Mouse (Mus musculus): ENCODE data around the gene Flt1. TPM values are rescaled to one million over a fixed set of nuclear protein-coding genes. Genes with fewer than 3 reads are reported as not detected.

Flt1 gene
- total RNA-seq, 1 experiment: 5.1 TPM

GRCm38 (mm10) chr5:147724391-147724790 lies 1.4 kb downstream of the Flt1 start:
- DNase-seq (ENCODE audit: low read depth, low spot score): no peak
- H3K36me3 ChIP-seq (ENCODE audit: control insufficient read depth, insufficient read depth, low read length, poor library complexity, severe bottlenecking): no peaks in the 10 kb centered on the region
- no peak overlapping the region; a peak in 2 of 4 replicates for H3K4me3 ChIP-seq (ENCODE audit: insufficient read depth in 1 of 2, low read depth in 1 of 2, low read length in 2 of 2, poor library complexity in 1 of 2, severe bottlenecking in 1 of 2)
- H3K27ac ChIP-seq (ENCODE audit: insufficient read depth, low read depth, low read length, poor library complexity, severe bottlenecking): no peak overlapping the region
- no peaks in the 10 kb centered on the region for H3K9me3 ChIP-seq (ENCODE audit: control insufficient read depth, insufficient read depth, low read depth, low read length)
- TF ChIP-seq ZNF384 (IDR thresholded peaks at IDR 0.05; ENCODE audit: low read depth, low read length) (no peak), MAFK (IDR thresholded peaks at IDR 0.05; ENCODE audit: insufficient read depth, low read depth, low read length) (no peak), ZC3H11A (IDR thresholded peaks at IDR 0.05; ENCODE audit: borderline replicate concordance, low read depth, low read length) (no peak), HCFC1 (IDR thresholded peaks at IDR 0.05; ENCODE audit: borderline replicate concordance, insufficient read depth, low read length) (no peak), CHD2 (IDR thresholded peaks at IDR 0.05; ENCODE audit: low read depth, low read length) (no peak)
- no peaks in the 10 kb centered on the region for H3K4me1 ChIP-seq (ENCODE audit: control insufficient read depth in 2 of 2, insufficient read depth in 2 of 2, low read length in 2 of 2, poor library complexity in 1 of 2)
- in situ Hi-C loops (cut with MboI; ENCODE audit: low sequenced_read_pairs in 2 of 2, unreplicated experiment in 2 of 2): no loop called here
- H3K9ac ChIP-seq (ENCODE audit: insufficient read depth, low read depth, low read length, poor library complexity, severe bottlenecking): no peak overlapping the region

- in situ Hi-C loops (cut with MboI; ENCODE audit: low sequenced_read_pairs in 2 of 2, unreplicated experiment in 2 of 2): no loop called here
- H3K36me3 ChIP-seq (ENCODE audit: control insufficient read depth, insufficient read depth, low read length, poor library complexity, severe bottlenecking): no peaks in the 10 kb centered on the region
- no peak overlapping the region for H3K9ac ChIP-seq (ENCODE audit: insufficient read depth, low read depth, low read length, poor library complexity, severe bottlenecking)
- no peak overlapping the region for H3K4me3 ChIP-seq (ENCODE audit: insufficient read depth in 1 of 2, low read depth in 1 of 2, low read length in 2 of 2, poor library complexity in 1 of 2, severe bottlenecking in 1 of 2)
- TF ChIP-seq HCFC1 (IDR thresholded peaks at IDR 0.05; ENCODE audit: borderline replicate concordance, insufficient read depth, low read length) (no peak), ZNF384 (IDR thresholded peaks at IDR 0.05; ENCODE audit: low read depth, low read length) (no peak), ZC3H11A (IDR thresholded peaks at IDR 0.05; ENCODE audit: borderline replicate concordance, low read depth, low read length) (no peak), MAFK (IDR thresholded peaks at IDR 0.05; ENCODE audit: insufficient read depth, low read depth, low read length) (no peak), CHD2 (IDR thresholded peaks at IDR 0.05; ENCODE audit: low read depth, low read length) (no peak)
- no peaks in the 10 kb centered on the region for H3K9me3 ChIP-seq (ENCODE audit: control insufficient read depth, insufficient read depth, low read depth, low read length)
- no peak overlapping the region for H3K27ac ChIP-seq (ENCODE audit: insufficient read depth, low read depth, low read length, poor library complexity, severe bottlenecking)
- no peaks in the 10 kb centered on the region for H3K4me1 ChIP-seq (ENCODE audit: control insufficient read depth in 2 of 2, insufficient read depth in 2 of 2, low read length in 2 of 2, poor library complexity in 1 of 2)
- no peak for DNase-seq (ENCODE audit: low read depth, low spot score)
These were observed 2.0 kb downstream of the Flt1 start for GRCm38 (mm10) chr5:147723811-147724210.

- H3K27ac ChIP-seq (ENCODE audit: insufficient read depth, low read depth, low read length, poor library complexity, severe bottlenecking): no peak overlapping the region
- no peaks in the 10 kb centered on the region for H3K9me3 ChIP-seq (ENCODE audit: control insufficient read depth, insufficient read depth, low read depth, low read length)
- in situ Hi-C loops (cut with MboI; ENCODE audit: low sequenced_read_pairs in 2 of 2, unreplicated experiment in 2 of 2): no loop called here
- H3K4me3 ChIP-seq (ENCODE audit: insufficient read depth in 1 of 2, low read depth in 1 of 2, low read length in 2 of 2, poor library complexity in 1 of 2, severe bottlenecking in 1 of 2): no peak overlapping the region
- H3K4me1 ChIP-seq (ENCODE audit: control insufficient read depth in 2 of 2, insufficient read depth in 2 of 2, low read length in 2 of 2, poor library complexity in 1 of 2): peaks cover 0 to 2% of the 10 kb centered on the region in 2 experiments; a peak in 1 of 4 replicates
- DNase-seq (ENCODE audit: low read depth, low spot score): no peak
- TF ChIP-seq HCFC1 (IDR thresholded peaks at IDR 0.05; ENCODE audit: borderline replicate concordance, insufficient read depth, low read length): no peak
- no peak for TF ChIP-seq MAFK (IDR thresholded peaks at IDR 0.05; ENCODE audit: insufficient read depth, low read depth, low read length)
- no peak for TF ChIP-seq ZC3H11A (IDR thresholded peaks at IDR 0.05; ENCODE audit: borderline replicate concordance, low read depth, low read length)
- TF ChIP-seq ZNF384 (IDR thresholded peaks at IDR 0.05; ENCODE audit: low read depth, low read length): no peak
- TF ChIP-seq CHD2 (IDR thresholded peaks at IDR 0.05; ENCODE audit: low read depth, low read length): no peak
- no peaks in the 10 kb centered on the region for H3K36me3 ChIP-seq (ENCODE audit: control insufficient read depth, insufficient read depth, low read length, poor library complexity, severe bottlenecking)
- no peak overlapping the region for H3K9ac ChIP-seq (ENCODE audit: insufficient read depth, low read depth, low read length, poor library complexity, severe bottlenecking)
These were observed 4.4 kb downstream of the Flt1 start for GRCm38 (mm10) chr5:147721438-147721837.

DNA sequence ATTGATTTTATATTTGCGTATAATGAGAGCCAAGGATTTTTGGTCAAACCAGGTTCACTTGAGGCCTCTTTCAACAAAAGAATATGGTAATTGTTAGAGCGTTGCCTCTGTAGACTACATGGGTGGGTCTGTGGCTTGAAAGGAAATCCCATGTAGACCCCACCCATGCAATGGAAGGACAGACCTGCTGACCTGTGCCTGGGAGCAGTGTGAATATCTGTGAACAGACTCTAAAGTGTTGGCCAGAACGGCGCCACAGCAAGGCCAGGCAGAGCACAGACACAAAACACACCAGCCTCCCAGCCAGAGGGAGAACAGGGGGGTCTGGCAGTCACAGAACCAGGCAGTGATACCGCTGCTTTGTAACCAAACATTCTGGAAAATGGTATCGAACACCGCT lies 7.5 kb downstream of the Flt1 start:
- in situ Hi-C loops (cut with MboI; ENCODE audit: low sequenced_read_pairs in 2 of 2, unreplicated experiment in 2 of 2): no loop called here
- H3K36me3 ChIP-seq (ENCODE audit: control insufficient read depth, insufficient read depth, low read length, poor library complexity, severe bottlenecking): no peaks in the 10 kb centered on the region
- H3K4me1 ChIP-seq (ENCODE audit: control insufficient read depth in 2 of 2, insufficient read depth in 2 of 2, low read length in 2 of 2, poor library complexity in 1 of 2): peaks cover 0 to 2% of the 10 kb centered on the region in 2 experiments; a peak in 1 of 4 replicates
- DNase-seq (ENCODE audit: low read depth, low spot score): no peak
- H3K4me3 ChIP-seq (ENCODE audit: insufficient read depth in 1 of 2, low read depth in 1 of 2, low read length in 2 of 2, poor library complexity in 1 of 2, severe bottlenecking in 1 of 2): no peak overlapping the region
- no peak for TF ChIP-seq HCFC1 (IDR thresholded peaks at IDR 0.05; ENCODE audit: borderline replicate concordance, insufficient read depth, low read length)
- TF ChIP-seq MAFK (IDR thresholded peaks at IDR 0.05; ENCODE audit: insufficient read depth, low read depth, low read length): no peak
- no peak for TF ChIP-seq CHD2 (IDR thresholded peaks at IDR 0.05; ENCODE audit: low read depth, low read length)
- no peak for TF ChIP-seq ZC3H11A (IDR thresholded peaks at IDR 0.05; ENCODE audit: borderline replicate concordance, low read depth, low read length)
- TF ChIP-seq ZNF384 (IDR thresholded peaks at IDR 0.05; ENCODE audit: low read depth, low read length): no peak
- H3K27ac ChIP-seq (ENCODE audit: insufficient read depth, low read depth, low read length, poor library complexity, severe bottlenecking): no peak overlapping the region
- H3K9ac ChIP-seq (ENCODE audit: insufficient read depth, low read depth, low read length, poor library complexity, severe bottlenecking): no peak overlapping the region
- H3K9me3 ChIP-seq (ENCODE audit: control insufficient read depth, insufficient read depth, low read depth, low read length): no peaks in the 10 kb centered on the region
